Mouse (Mus musculus): ENCODE measurements around the gene Cdc42ep5.

The Cdc42ep5 gene

DNA sequence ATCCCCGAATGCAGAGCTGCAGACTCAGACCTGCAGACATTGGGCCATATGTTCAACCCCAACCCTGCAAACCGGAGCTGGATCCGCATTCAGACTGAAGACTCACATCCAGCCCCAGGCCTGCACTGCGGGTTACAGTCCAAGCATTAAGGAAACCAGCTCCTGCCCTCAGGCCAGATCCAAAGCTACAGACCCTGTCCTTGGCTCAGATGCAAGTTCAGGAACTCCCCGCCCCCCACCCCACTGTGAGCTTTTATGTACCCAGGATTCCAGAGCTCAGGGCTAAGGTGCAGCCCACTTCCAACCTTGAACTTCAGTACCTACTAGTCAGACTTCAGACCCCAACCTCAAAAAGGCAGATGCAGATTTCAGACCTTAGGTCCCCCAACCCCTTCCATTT lies 39.8 kb downstream of the Cdc42ep5 start:
- no peak for DNase-seq

DNA sequence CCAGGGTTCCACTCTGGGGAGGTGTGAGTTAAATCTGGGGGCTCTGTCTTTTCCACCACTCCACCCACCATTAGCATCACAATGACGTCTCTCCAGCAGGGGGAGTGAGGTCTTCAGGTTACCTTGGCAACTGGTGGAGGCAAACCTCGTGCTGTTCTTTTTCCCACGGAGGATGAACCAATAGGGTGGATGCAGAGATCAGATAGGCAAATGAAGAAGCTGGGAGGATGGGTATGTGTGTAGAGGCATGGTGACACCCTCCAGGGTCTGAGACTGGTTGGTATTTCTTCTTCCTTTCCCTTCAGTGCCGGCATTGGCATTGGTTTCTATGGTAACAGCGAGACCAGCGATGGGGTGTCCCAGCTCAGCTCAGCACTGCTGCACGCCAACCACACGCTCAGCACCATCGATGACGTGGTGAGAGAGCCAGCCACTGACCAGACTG lies 40.3 kb downstream of the Cdc42ep5 start:
- peak; percentile 83 for DNase-seq

DNA sequence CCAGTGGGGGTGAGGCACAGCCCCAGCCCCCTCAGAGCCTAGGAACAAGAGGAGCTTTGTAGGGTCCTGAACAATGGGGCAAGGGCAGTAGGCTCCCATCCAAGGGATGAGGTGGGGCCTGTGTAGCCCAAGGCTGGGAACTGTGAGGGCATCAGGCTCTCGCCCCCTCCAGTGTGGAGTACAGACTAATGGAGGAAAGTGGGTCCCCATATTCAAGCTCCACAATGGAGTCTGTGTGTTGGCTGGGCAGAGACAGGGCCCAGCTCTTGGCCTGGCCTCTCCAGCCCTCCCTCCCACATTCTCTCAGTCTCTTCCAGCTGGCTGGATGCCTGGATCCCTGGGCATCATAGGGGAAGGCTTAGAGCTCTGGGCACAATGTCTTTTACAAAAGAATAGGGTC lies 40.9 kb downstream of the Cdc42ep5 start:
- DNase-seq = peak; percentile 86

DNA sequence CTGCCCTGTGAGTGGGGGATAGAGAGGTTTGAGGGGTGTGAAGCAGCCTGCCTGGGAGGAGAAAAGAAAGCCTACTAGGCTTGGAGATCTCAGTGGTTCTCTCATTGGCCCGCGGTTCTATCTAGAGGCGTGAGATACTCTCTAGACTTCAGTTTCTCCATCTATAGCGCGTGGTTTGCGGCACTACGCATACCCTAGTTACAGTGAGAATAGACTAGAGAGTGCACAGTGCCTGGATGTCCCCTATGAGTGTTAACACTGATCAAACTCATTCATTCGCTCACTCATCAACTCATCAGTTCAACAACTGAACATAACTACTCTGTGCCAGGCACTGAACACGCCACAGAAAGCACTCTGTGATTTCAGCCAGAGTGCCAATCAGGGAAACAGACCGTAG lies 41.9 kb downstream of the Cdc42ep5 start:
- DNase-seq = peak; percentile 40

DNA sequence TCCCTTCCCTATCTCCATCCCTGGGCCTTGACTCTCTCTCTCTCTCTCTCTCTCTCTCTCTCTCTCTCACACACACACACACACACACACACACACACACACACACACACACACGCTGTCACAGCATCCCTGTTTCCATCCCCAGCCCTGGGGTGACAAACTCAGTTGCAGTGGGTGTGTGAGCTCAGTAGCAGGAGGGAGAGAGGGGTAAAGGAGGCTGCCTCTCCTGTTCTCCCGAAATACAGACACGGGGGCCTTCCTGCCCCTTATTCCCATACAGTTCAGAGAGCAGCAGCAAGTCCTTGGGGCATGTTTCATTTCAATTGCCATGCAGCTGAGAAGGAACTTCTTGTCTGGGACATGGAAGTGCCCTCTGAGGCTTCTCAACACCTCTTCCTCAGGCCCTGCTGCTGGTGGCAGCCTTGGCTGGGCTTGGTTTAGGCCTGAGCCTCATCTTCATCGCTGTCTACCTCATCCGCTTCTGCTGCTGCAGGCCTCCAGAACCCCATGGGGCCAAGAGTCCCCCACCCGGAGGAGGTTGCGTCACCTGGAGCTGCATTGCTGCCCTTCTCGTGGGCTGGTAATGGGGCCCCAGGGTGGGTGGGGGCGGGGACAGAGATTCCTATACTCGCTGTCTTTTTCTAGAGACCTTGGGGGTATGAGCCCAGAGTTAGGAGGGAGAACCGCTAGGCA lies 42.4 kb downstream of the Cdc42ep5 start:
- DNase-seq = peak; percentile 40

DNA sequence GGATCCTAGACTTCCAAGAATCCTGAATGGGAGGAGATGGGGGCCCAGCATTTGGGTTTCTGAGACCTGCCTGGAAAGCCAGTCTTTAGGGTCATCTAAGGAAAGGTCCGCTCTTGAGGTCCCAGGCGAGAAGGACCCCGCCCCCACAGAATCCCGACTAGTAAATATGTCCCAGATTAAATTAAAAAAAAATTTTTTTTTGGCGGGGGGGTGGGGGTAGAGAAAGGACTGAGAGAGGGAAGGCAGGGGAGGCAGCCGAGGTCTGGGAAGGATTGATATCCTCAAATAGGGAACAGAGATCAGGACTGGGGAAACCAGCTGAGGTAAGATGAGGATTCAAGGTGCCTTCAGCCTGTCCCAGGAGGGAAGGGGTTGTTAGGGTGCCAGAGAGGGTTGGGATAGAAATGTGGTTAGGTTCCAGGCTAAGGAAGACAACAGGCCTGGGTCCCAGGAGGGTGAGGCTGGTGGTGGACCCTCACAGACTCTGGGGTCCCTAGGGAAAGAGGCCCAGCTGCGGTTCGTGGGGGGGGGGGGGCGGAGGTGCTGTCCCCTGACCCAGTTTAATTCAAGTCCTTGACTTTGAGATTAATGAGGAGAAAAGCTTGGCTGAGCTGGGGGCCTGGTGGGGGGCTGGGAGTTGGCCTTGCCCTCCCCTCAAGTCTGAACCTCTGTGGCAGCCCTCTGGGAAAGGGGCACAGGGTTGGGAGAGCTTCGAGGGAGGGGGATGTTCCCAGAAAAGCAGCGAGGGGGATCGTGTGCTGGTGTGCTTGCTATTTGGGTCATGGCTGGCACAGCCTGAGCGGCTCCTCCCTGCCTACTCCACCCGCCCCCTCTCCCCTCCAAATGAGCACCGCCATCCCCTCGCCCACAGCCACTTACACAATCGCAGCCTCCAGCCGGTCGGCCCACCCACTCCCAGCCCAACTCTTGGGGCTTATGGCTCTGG lies 44.4 kb downstream of the Cdc42ep5 start:
- DNase-seq = peak; percentile 65

DNA sequence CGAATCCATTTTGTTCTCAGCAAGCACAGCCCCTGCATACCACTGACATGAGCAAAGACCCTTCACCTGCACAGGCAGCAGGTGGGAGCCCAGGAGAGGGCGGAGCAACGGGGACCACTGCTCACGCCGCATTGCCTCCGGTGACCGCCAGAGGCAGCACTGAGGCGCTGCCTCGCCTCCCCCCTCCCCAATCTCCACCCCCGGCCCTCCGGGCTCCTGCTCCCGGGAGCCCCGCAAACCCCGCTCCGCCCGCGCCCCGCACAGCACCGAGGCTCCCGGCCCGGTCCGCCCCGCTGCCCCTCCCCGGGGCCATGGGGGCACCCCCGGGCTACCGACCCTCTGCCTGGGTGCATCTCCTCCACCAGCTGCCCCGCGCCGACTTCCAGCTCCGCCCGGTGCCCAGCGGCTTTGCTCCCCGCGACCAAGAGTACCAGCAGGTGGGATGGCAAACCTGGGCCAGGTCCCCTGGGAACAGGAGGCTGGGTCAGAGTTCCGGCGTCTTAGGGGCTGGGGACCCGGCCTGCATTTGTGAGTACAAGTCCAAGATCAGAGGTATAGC lies 45.2 kb downstream of the Cdc42ep5 start, which contains the start of gene Ttyh1:
Gene Ttyh1 (plus strand): TSS at position 65 of the 559 bp plus-strand sequence.
- DNase-seq = peak; percentile 81

DNA sequence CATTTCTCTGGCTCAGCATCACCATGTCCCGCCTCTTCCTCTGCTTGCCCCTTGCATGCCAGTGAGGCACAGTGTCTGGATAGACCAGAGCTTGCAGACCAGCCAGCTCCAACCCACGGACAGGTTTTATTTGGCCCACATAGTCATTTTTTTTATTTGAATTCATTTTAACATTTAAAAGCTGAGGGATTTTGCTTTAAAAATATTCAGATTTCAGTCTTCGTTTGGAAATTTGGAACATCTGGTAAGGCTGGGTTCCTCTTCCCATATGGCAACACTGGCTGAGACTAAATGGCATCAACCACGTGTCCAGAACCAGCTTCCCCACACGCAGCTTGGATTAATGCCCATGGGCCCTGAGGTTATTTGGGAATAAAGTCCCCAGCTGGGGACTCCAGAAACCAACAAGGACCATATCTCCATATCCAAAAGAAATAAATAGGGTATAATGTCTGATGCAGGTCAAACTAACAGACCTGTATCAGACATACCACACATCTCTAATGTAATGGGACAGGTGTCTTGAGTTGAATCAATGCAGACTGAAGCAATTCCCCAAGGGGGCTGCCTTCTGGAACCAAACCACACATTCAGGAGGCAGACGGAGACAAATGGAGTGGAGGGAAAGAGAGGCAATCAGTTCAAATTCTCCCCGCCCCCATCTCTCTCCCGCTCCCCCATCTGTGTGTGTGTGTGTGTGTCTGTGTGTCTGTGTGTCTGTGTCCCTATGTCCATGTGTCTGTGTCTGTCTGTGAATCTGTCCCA lies 47.4 kb downstream of the Cdc42ep5 start:
- DNase-seq = no peak

DNA sequence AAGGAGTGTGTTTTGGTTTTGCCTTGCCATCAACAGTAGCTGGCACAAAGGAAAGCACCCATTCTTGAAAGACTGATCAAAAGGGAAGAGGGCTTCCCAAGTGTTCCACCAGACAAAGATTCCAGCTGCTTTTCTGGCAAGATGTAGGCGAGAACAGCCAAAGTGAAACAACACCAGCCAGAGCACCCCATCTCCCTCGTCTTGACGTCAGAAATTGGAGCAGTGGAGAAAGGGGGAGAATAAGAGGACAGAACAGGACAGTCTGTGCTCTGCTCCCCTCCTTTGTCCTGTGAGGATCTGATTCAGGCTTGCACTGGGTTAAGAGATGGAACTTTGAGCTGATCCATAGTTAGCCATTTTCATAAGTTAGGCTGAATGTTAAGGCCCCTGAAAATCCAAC lies 52.9 kb downstream of the Cdc42ep5 start:
- DNase-seq = no peak

DNA sequence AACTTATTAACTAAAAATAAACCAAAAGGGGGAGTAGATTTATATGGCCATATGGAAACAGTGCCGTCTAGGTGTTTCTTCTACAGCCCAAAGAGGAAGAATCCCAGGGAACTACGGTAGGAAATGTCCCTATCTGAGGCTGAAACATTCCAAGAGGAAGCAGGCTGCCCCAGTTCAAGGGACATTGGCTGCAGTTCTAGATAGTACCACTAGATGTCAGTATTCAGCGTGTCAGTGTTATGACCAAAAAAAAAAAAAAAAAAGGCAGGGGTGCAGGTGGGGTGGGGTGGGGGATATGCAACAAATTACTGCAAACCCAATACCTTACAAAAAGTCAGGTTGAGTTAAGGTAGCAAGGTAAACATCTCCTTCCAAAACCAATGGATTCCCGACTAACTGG lies 61.2 kb downstream of the Cdc42ep5 start:
- DNase-seq = peak; percentile 76
